Mouse (Mus musculus) adrenal gland, adult (tissue): Measurements from ENCODE around the gene 4931417E11Rik.

Source experiments
- DNase-seq, 2 experiments: peaks; one replicate each; pipeline ENCODE4 v3.0.0; 2022 to 2023; ENCODE audit warnings: low spot score in 1 of 2; ENCODE audit not compliant: inconsistent age in 2 of 2

Gene 4931417E11Rik

DNA sequence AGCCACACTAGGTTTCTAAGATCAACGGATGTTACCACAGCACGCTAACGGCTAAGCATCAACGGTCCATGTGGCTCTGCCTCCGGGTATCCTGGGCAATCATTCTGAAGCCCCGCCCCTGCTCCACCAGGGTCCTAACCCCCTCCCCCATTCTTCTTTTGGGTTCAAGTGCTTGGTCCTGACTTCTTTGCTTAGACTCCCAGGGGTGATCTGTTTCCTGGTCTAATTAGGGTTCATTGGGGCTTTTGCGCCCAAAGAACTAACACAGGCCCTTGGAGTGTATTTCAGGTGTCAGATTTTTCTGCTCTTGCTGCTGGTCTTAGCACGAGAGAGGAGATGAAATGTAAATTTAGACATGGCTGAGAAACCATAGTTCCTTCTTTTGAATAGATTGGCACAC lies at the start of gene 4931417E11Rik:
Gene 4931417E11Rik (minus strand): TSS at position 101 of the 400 bp plus-strand sequence.
- DNase-seq: no peak

DNA sequence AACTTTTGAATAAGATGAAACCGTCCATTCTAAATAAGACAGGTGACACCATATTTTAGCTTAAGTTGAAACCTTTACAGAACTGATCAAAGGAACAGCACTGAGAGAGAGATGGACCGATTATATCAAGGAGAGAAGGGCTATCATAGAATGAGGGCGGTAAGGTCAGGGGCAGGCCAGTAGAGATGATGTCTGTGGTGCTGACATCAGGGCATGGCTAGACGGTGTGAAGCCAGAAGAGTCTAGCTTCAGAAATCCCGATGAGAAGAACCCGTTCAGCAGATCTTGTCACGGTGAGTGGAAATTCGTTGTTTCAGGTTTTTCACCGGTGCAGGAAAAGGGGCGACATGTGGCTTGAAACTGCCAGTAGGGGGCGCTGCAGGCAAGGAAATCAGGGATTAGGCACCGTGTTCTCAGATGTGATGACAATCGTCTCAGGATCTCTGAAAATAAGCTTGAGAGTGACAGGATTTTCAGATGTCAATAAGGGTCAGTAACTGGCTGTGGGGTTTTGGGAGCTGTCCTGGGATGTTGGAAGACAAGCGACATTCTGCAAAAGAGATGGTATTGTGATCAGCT lies 48.4 kb upstream of the 4931417E11Rik start:
- peak; percentile 54 to 84 for DNase-seq

DNA sequence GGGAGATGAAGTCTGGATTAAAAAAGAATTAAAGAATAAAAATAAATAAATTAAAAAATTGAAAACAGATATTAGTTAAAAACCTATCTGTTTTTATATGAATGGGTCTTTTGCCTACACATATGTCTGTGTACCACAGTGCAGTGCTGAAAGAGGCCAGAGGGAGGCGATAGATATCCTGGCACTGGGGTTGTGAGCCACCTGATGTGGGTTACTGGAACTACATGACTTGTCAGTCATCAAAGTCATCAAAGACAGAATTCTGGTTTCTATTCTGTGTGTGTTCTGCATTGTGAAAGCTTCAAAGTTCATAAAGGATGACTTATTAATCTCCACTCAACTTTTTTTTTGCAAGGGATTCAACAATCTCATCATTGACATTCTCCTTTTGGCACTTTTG lies 43.4 kb upstream of the 4931417E11Rik start:
- DNase-seq: no peak

DNA sequence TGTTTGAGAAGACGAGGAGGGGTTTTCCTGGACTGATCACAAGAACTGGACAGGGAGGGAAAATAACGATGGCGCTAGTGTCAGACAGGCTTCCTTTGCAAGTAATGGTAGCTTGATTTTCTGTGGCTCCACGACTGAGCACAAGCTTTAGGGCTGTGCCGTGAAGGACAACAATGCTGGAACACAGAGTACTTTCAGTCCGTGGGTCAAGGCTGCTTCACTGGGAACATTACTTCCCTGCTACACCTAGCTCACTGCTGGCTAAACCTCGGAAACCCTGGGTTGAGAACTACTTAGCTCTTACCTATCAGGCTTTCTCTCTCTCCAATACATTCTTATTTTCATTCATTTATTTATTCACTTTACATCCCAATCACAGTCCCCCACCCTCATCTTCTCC lies 30.2 kb upstream of the 4931417E11Rik start:
- peak in 1 of 2 experiments; percentile 74 for DNase-seq

DNA sequence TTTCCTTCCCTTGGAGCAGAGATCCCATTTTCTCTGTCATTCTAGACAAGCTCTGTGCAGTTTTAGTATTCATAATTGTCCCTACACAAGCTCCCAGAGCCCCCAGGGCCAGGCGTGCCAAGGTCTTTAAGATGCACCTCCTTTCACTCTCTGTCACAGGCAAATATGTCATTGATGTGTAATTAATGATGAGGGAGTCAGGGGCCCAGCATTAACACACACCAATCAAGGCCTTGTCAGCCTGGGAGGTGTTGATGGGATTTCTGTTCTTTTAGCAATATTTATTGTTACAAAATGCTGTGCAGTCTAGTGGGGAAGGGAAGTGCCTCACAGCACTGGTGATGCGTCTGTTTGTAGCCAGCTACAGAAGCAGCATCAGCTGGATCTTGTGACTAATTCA lies 27.9 kb upstream of the 4931417E11Rik start:
- no peak for DNase-seq

DNA sequence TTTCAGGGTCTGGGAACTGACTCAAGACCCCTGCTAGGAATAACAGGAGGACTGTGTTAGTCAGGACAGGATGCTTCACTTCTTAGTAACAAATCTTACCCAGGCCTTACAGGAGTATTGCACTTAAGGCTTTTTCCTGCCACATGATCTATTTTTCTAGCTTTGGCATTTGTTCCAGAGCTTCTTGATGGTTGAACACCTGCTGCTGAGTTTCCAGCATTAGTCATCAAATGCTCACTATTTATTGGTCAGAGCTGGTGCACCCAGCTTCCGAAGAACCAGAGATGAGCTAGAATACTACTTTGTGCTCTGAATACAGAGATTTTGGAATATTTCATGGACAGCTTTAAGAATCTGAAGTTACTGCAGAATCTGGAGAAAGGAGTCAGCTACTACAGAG lies 21.1 kb upstream of the 4931417E11Rik start:
- DNase-seq: no peak

DNA sequence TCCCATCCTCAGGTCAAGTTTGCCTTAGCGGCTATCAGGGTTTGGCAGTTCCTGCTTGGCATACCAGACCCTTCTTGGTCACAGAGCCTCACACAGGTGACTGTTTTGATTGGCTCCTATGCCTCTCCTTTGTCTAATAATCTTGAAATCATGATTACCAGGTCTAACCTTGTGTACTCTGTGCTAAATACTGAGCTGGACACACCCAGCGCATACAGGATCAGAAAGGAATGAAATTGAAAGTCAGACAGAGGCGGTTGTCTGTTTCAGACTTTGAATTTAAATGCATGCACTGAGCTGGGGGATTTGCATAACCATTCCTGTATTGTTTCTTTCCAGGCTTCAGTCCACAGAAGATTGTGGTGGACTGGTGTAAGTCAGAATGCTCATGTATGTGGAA lies 16.1 kb upstream of the 4931417E11Rik start:
- no peak for DNase-seq

DNA sequence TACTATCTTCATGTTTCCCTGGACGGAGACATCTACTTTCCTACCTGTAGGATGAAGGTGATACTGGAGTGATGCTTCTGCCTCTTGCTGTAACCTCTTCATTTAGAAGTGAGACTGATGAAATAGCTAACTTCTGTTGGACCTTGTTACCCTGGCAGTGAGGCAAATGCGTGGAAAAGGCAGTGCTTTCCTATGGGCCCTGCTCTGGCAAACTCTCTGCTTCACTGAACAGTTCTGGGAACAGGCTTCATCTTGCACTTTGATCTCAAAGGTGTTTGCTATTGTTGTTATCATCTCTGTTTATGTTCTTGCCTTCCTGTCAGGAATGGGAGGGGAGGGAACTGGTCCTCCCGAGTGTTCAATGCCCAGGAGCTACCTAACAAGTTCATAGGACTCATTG lies 3.4 kb downstream of the 4931417E11Rik start:
- no peak for DNase-seq

DNA sequence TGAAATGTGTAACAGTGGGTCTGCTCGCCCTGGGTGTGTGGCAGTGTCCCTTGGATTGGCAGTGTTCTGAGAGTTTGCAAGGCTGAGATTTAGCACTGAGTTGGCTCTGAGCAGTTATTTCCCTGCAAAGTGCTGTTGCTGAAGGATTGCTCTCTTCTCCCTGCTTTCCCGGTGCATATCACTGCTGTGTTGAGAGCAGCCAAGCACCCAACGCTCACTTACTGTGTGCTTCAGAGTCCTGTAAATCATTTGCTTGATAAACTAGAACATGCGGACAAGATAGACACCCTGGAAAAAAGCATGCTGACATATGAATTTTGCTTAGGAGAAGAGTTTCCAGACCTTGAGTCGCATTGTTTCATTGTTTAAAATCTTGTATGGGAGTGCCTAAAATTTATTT lies 6.9 kb downstream of the 4931417E11Rik start:
- DNase-seq: no peak

DNA sequence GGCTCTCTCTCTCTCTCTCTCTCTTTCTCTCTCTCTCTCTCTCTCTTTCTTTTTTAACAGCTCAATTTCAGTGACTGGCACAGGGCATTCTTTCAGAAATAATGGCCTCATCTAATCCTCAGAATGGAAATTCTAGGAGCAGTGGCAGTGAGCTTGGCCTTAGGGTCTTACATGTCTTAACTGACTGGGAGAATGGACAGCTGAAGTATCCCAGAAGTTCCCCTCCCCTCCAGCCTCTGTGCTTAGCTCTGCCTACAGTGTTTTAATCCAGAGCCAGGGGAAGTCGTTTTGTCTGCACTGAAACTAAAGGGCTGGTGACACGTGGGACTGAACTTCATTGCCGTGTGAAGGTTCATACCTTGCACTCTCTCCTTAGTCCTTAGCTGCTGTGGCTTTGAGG lies 35.6 kb downstream of the 4931417E11Rik start:
- no peak for DNase-seq

DNA sequence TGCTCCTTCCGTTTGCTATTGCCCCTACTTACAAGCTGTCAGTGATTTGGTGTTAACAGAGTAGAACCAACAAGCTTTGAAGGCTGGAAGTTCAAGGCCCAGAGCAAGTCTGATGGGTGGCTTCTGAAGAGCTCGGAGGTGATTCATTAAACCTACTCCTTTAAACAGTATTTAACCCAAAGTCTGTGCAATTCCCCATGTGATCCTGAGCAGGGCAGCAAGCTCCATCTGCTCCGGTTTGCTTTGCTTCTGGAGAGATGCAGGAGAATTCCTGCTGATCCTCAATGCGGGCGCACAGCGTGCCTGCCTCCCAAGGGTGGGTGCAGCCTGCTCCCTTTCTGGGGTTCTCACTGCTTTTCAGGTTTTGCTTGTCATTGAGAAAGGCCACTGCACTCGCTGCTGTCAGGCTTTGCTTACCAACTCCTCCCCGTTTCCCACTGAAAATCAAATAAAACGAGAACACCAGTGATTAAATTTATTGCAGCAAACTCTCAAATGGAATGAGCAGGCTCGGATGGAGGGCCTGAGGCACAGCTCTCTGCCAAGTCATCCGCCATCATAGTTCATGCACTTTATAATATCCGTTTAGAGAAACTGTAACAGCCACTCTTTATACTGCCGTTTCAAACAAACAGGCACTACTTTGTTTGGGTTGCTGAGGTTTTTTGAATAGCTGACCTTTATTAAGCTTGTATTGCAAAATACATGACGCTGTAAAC lies 40.7 kb downstream of the 4931417E11Rik start:
- DNase-seq: peak in 1 of 2 experiments; percentile 21

DNA sequence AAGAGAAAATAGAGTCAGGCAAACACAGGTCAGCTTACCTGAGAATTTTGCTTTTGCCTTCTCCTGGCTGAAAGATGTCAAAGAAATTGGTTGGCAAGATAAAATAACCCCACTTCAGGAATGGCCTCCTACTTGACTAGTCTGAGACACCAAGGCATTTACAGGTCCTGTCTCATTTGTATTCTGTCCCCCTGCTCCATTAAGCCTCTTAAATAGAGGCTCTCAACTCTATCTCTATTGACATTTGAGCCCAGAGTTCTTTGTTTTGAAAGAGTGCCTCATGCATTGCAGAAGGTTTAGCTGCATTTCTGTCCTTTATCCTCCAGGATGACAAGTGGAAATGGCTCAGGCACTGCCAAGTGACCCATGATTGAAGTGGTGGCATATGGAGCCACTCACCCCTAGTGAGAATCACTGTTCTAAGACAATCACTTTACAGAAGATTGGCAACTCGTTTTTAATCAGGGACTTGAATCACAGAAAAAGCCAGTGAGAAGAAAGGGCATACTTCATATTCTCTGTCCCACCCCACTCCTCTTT lies 42.1 kb downstream of the 4931417E11Rik start:
- DNase-seq: no peak
